8 mouse cellular contexts compared by ENCODE assay signal in the genomic region with DNA sequence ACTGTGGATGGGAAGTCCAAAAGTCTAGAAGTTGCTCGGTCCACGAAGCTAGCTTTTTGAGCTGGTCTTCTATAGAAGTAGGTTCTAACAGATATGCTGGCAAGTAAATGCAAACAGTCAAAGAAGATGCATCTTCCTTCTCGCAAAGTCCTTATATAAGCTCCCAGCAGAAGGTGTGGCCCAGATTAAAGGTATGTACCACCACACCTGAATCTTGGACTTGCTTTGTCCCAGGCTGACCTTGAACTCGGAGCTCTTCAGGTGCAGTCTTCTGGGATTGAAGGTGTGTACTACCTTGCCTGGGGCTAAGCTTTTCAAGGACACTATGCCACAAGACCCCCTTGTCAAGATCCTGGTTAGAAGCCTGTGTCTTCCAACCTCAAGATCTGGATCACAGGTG. TPM values are rescaled to one million over a fixed set of nuclear protein-coding genes. Genes with fewer than 3 reads are reported as not detected.
DNase-seq lines count a peak whose midpoint lies in the region; ATAC-seq lines count a peak whose summit lies in the region.

A gene (minus strand): TSS at position 101 of the 400 bp plus-strand sequence.

- intact Hi-C loops in gastrocnemius, postnatal 14 days (cut with DNase I; ENCODE audit: low total_unique reads): no loop called here

- H3K9ac ChIP-seq in kidney, embryonic 15.5 days: no peak within 1 kb of the TSS
- H3K9ac ChIP-seq in intestine, embryonic 15.5 days: no peak within 1 kb of the TSS

- no peak within 1 kb of the TSS for H3K27ac ChIP-seq in kidney, embryonic 15.5 days
- no peak within 1 kb of the TSS for H3K27ac ChIP-seq in intestine, embryonic 15.5 days

- no peaks in the 10 kb centered on the region for H3K27me3 ChIP-seq in kidney, embryonic 15.5 days
- no peaks in the 10 kb centered on the region for H3K27me3 ChIP-seq in intestine, embryonic 15.5 days (replicated peaks)

- no peaks in the 10 kb centered on the region for H3K36me3 ChIP-seq in kidney, embryonic 15.5 days
- no peaks in the 10 kb centered on the region for H3K36me3 ChIP-seq in intestine, embryonic 15.5 days

- H3K9me3 ChIP-seq in kidney, embryonic 15.5 days (replicated peaks): no peaks in the 10 kb centered on the region
- no peaks in the 10 kb centered on the region for H3K9me3 ChIP-seq in intestine, embryonic 15.5 days

- no peak within 1 kb of the TSS for H3K4me2 ChIP-seq in kidney, embryonic 15.5 days
- no peak within 1 kb of the TSS for H3K4me2 ChIP-seq in intestine, embryonic 15.5 days (replicated peaks)

- ATAC-seq in kidney, embryonic 15.5 days (replicated peaks; ENCODE audit: low FRiP score): no peak
- no peak for ATAC-seq in intestine, embryonic 15.5 days
- ATAC-seq in megakaryocyte-erythroid progenitor cell, adult 5-6 weeks (replicated peaks; ENCODE audit: low FRiP score, low TSS enrichment, poor library complexity, severe bottlenecking): no peak

- H3K4me1 ChIP-seq in kidney, embryonic 15.5 days: no peaks in the 10 kb centered on the region
- H3K4me1 ChIP-seq in intestine, embryonic 15.5 days (replicated peaks): no peaks in the 10 kb centered on the region

- WGBS in kidney, embryonic 15.5 days: 90% methylated on average over 4 of the region's 4 CpGs
- WGBS in intestine, embryonic 15.5 days: 86% methylated on average over 4 of the region's 4 CpGs

- H3K4me3 ChIP-seq in kidney, embryonic 15.5 days (replicated peaks): no peak within 1 kb of the TSS
- no peak within 1 kb of the TSS for H3K4me3 ChIP-seq in intestine, embryonic 15.5 days (replicated peaks)

- no peak for DNase-seq in kidney, adult 11 months
- DNase-seq in adrenal gland, postnatal 14 days: no peak
- no peak for DNase-seq in gastrocnemius, postnatal 14 days
- DNase-seq in Muller cell, postnatal 12 days (ENCODE audit: inconsistent ontology term): no peak
- DNase-seq in kidney, adult 18-20 months: no peak

RNA-seq across cellular contexts. Expression of the gene that starts here (rescaled TPM):
- 112 and 115 TPM in 2 replicates for polyA plus RNA-seq in kidney, embryonic 15.5 days (2015; fragmentation: Nextera tagmentation; extraction: Ambion mirVana)
- 58.8 and 74.3 TPM in 2 replicates for total RNA-seq in adrenal gland, postnatal 14 days (2021)
- total RNA-seq in gastrocnemius, postnatal 14 days (2021): 10 to 100 TPM; 43.7 to 44.3 TPM
- polyA plus RNA-seq in intestine, embryonic 15.5 days (2015; fragmentation: Nextera tagmentation; extraction: Ambion mirVana): 77.8 and 86.2 TPM in 2 replicates
- 66.1 and 69.9 TPM in 2 replicates for total RNA-seq in megakaryocyte-erythroid progenitor cell, adult 5-6 weeks (2014; fragmentation: Nextera tagmentation)
- total RNA-seq in megakaryocyte-erythroid progenitor cell, adult 5-6 weeks (2017): 39.0 and 74.5 TPM in 2 replicates
